Mouse (Mus musculus): ENCODE measurements around the gene Rbm34. TPM values are rescaled to one million over a fixed set of nuclear protein-coding genes. Genes with fewer than 3 reads are reported as not detected.

Rbm34 gene
- polyA plus RNA-seq, 1 experiment = 3.7 TPM

DNA sequence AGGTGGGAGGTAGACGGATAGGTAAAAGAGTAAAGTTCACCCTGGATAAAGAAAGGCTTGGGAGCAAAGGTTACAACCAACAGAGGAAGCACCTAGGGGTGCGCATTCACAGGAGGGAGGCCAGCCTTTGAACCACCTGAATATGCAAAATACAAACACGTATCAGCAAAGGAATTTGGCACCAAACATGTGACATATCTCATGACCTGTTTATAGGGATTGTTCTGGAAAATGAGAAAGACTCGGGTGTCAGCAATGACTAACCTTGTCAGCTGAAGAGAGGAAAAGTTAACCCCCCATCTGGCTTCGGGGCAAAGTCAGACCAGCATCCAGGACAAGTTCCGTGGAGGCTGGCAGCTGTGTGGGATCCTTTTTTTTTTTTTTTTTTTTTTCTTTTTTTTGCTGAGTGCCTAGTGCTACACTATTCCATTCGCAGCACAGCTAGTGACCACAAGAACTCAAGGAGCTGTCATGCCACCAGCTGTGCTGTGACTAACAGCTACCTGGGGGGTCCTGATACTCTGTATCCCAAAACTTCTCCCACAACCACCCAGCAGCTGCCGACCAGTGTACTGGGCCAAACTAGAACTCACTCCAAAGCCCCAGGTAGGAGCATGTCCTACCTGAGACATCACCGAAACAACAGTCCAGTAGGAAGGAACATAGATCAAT, 67.5 kb downstream of the Rbm34 start:
- H3K27ac ChIP-seq (ENCODE audit: control insufficient read depth, insufficient read depth, low read length) = no peak overlapping the region
- WGBS = 94% methylated on average over 9 of the region's 9 CpGs
- no peak for TF ChIP-seq POLR2A (IDR thresholded peaks at IDR 0.05; ENCODE audit: control insufficient read depth, extremely low read depth, insufficient read depth, low read length, poor library complexity)
- no peak for TF ChIP-seq CTCF (IDR thresholded peaks at IDR 0.05; ENCODE audit: borderline replicate concordance, control insufficient read depth, extremely low read depth, insufficient read depth, low read length, poor library complexity)
- no peaks in the 10 kb centered on the region for H3K27me3 ChIP-seq (ENCODE audit: control insufficient read depth, insufficient read depth, low read length)
- H3K4me1 ChIP-seq (replicated peaks; ENCODE audit: control insufficient read depth, insufficient read depth, low read length) = peaks cover 3% of the 10 kb centered on the region; the same call in 1 of the 2 replicates
- H3K4me3 ChIP-seq (ENCODE audit: control insufficient read depth, insufficient read depth, low read length) = no peak overlapping the region
- DNase-seq = no peak
- H3K36me3 ChIP-seq (ENCODE audit: control insufficient read depth, insufficient read depth, low read length) = no peaks in the 10 kb centered on the region

GRCm38 (mm10) chr8:126901612-126902011, 69.3 kb downstream of the Rbm34 start:
- WGBS = 61% methylated on average over 1 of the region's 1 CpGs
- Histone ChIP-seq H3K36me3 (ENCODE audit: control insufficient read depth, insufficient read depth, low read length) (no peaks in the 10 kb centered on the region), H3K4me1 (replicated peaks; ENCODE audit: control insufficient read depth, insufficient read depth, low read length) (peaks cover 3% of the 10 kb centered on the region; the same call in 1 of the 2 replicates), H3K4me3 (ENCODE audit: control insufficient read depth, insufficient read depth, low read length) (no peak overlapping the region), H3K27me3 (ENCODE audit: control insufficient read depth, insufficient read depth, low read length) (no peaks in the 10 kb centered on the region), H3K27ac (ENCODE audit: control insufficient read depth, insufficient read depth, low read length) (no peak overlapping the region)
- DNase-seq = no peak
- TF ChIP-seq CTCF (IDR thresholded peaks at IDR 0.05; ENCODE audit: borderline replicate concordance, control insufficient read depth, extremely low read depth, insufficient read depth, low read length, poor library complexity) = no peak
- no peak for TF ChIP-seq POLR2A (IDR thresholded peaks at IDR 0.05; ENCODE audit: control insufficient read depth, extremely low read depth, insufficient read depth, low read length, poor library complexity)

- H3K27me3 ChIP-seq (ENCODE audit: control insufficient read depth, insufficient read depth, low read length) = no peaks in the 10 kb centered on the region
- no peak for TF ChIP-seq CTCF (IDR thresholded peaks at IDR 0.05; ENCODE audit: borderline replicate concordance, control insufficient read depth, extremely low read depth, insufficient read depth, low read length, poor library complexity)
- TF ChIP-seq POLR2A (IDR thresholded peaks at IDR 0.05; ENCODE audit: control insufficient read depth, extremely low read depth, insufficient read depth, low read length, poor library complexity) = no peak
- H3K4me1 ChIP-seq (replicated peaks; ENCODE audit: control insufficient read depth, insufficient read depth, low read length) = peaks cover 3% of the 10 kb centered on the region; the same call in 1 of the 2 replicates
- no peaks in the 10 kb centered on the region for H3K36me3 ChIP-seq (ENCODE audit: control insufficient read depth, insufficient read depth, low read length)
- no peak for DNase-seq
- WGBS = 35% methylated on average over 2 of the region's 2 CpGs
- H3K4me3 ChIP-seq (ENCODE audit: control insufficient read depth, insufficient read depth, low read length) = no peak overlapping the region
- H3K27ac ChIP-seq (ENCODE audit: control insufficient read depth, insufficient read depth, low read length) = no peak overlapping the region
Measured at GRCm38 (mm10) chr8:126901049-126901448, 69.8 kb downstream of the Rbm34 start.

Other genes starting within 250 kb of the Rbm34 start
- gene Tomm20, start 25.2 kb downstream of the Rbm34 start, polyA plus RNA-seq (2012; rRNA removed) = 432 and 529 TPM in 2 replicates
- gene Pard3, start 92.8 kb upstream of the Rbm34 start, polyA plus RNA-seq (2012; rRNA removed) = 10.3 and 10.4 TPM in 2 replicates